ENCODE assay signal across 7 mouse cellular contexts in genomic region chrX:169994011-169994865, GRCm38 (mm10). TPM values are rescaled to one million over a fixed set of nuclear protein-coding genes. Genes with fewer than 3 reads are reported as not detected.
DNase-seq lines count a peak whose midpoint lies in the region; TF ChIP-seq lines count a peak whose summit lies in the region.
"Not testable (repeated sequence)": the region's sequence is repeated elsewhere in the genome, so short reads cannot be mapped to it uniquely, and the experiment has no call there.

No protein-coding gene starts in this region.

- not testable (repeated sequence) for H3K4me3 ChIP-seq in thymus, adult 2 months (ENCODE audit: control insufficient read depth, insufficient read depth, low read length)

- not testable (repeated sequence) for H3K27me3 ChIP-seq in thymus, adult 2 months (ENCODE audit: control insufficient read depth, insufficient read depth, low read length)

- not testable (repeated sequence) for H3K27ac ChIP-seq in thymus, adult 2 months (ENCODE audit: control insufficient read depth, insufficient read depth, low read length)

- not testable (repeated sequence) for TF ChIP-seq POLR2A in thymus, adult 2 months (IDR thresholded peaks at IDR 0.05; ENCODE audit: control insufficient read depth, extremely low read depth, insufficient read depth, low read length, poor library complexity)

- not testable (repeated sequence) for H3K36me3 ChIP-seq in thymus, adult 2 months (ENCODE audit: control insufficient read depth, insufficient read depth, low read length)

- DNase-seq in ES-CJ7 (ENCODE audit: low read depth, low spot score), result peak; percentile 81
- peak; percentile 77 for DNase-seq in adrenal gland, postnatal 10 days
- peak; percentile 0 for DNase-seq in embryo, embryonic 9.5 days (ENCODE audit: extremely low spot score)
- DNase-seq in heart, postnatal 4 days, result peak; percentile 80
- DNase-seq in left cerebral cortex, postnatal 10 days (ENCODE audit: extremely low spot score in 1 of 2, low spot score in 2 of 2), result peak; percentile 65 to 88
- DNase-seq in right cerebral cortex, postnatal 10 days (ENCODE audit: low spot score in 2 of 2), result peak; percentile 88 to 89
- peak; percentile 82 for DNase-seq in thymus, adult 2 months

- TF ChIP-seq CTCF in thymus, adult 2 months (IDR thresholded peaks at IDR 0.05; ENCODE audit: borderline replicate concordance, control insufficient read depth, extremely low read depth, insufficient read depth, low read length, poor library complexity), result not testable (repeated sequence)

- intact Hi-C loops in left cerebral cortex, postnatal 10 days (cut with DNase I), result not testable (repeated sequence)

- H3K4me1 ChIP-seq in thymus, adult 2 months (replicated peaks; ENCODE audit: control insufficient read depth, insufficient read depth, low read length), result not testable (repeated sequence)

- WGBS in thymus, adult 2 months, result 16% methylated on average over 2 of the region's 33 CpGs

RNA-seq across cellular contexts. Expression of gene Gm21887, which starts 15.2 kb away (rescaled TPM):
- 100 to 1,000 TPM; 102 to 237 TPM for total RNA-seq in adrenal gland, postnatal 10 days (2021)
- total RNA-seq in heart, postnatal 4 days (2021), result 100 to 1,000 TPM in 1 of 2 experiments, 10 to 100 TPM in 1; 99.1 to 109 TPM
- total RNA-seq in left cerebral cortex, postnatal 10 days (2021), result 100 to 1,000 TPM; 164 to 223 TPM
- 1,607 and 1,995 TPM in 2 replicates for polyA plus RNA-seq in thymus, adult 2 months (2012; rRNA removed)

Comparison
In these comparisons a context has a peak if more than half of its experiments do, and no peak if none do; other contexts are left out.
1. DNase-seq: peak in every context shown above with its lines; median percentile 88 in right cerebral cortex, postnatal 10 days; 82 in thymus, adult 2 months; 81 in ES-CJ7; 80 in heart, postnatal 4 days; 77 in adrenal gland, postnatal 10 days; 76 in left cerebral cortex, postnatal 10 days; 0 in embryo, embryonic 9.5 days.